In the genomic region with DNA sequence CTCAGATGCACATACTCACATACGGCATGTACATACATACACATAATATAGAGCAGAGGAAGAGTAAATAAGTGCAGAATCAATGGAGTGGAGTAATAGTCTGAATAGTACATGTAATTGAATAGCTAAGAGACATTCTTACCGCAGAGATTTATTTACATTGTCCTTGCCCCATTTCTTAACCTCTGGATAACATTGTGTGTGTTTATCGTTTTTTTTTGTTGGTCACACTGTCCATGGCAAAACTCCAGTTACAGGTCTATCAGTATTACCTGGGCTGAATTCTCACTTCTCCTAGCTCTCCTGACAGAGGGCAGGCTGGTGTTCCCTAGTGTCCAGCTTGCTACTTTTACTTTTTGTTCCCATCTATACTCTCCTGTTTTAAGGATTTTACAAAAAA, we compare ENCODE assay signal across 23 mouse cellular contexts. TPM values are rescaled to one million over a fixed set of nuclear protein-coding genes. Genes with fewer than 3 reads are reported as not detected.
DNase-seq lines count a peak whose midpoint lies in the region; ATAC-seq lines count a peak whose summit lies in the region.
"Had no signal": no experiment of that assay in that cellular context is flagged by ENCODE, and none has a peak within 500 bp of the region (broad histone marks: within the 10 kb centered on the region; RNA-seq: fewer than 3 reads in every experiment).

No protein-coding gene starts in this region.

- H3K9me3 ChIP-seq in embryonic facial prominence, embryonic 15.5 days (replicated peaks) = no peaks in the 10 kb centered on the region
- no peaks in the 10 kb centered on the region for H3K9me3 ChIP-seq in embryonic facial prominence, embryonic 10.5 days
- no peaks in the 10 kb centered on the region for H3K9me3 ChIP-seq in liver, embryonic 16.5 days (replicated peaks; ENCODE audit: control insufficient read depth, low read length)
- no peaks in the 10 kb centered on the region for H3K9me3 ChIP-seq in liver, embryonic 12.5 days (replicated peaks)
- H3K9me3 ChIP-seq in neural tube, embryonic 13.5 days = no peaks in the 10 kb centered on the region
- H3K9me3 ChIP-seq in neural tube, embryonic 15.5 days (replicated peaks) = no peaks in the 10 kb centered on the region
- H3K9me3 ChIP-seq: embryonic facial prominence, embryonic 13.5 days; forebrain, embryonic 13.5 days; forebrain, embryonic 15.5 days; G1E had no signal

- 0 out of 2 replicates have a peak overlapping the region, but pooled peaks have one; percentile 11 for H3K27ac ChIP-seq in embryonic facial prominence, embryonic 15.5 days (replicated peaks)
- H3K27ac ChIP-seq in embryonic facial prominence, embryonic 10.5 days (replicated peaks) = no peak overlapping the region
- H3K27ac ChIP-seq in liver, embryonic 16.5 days (ENCODE audit: low read length) = no peak overlapping the region
- no peak overlapping the region for H3K27ac ChIP-seq in liver, embryonic 12.5 days
- H3K27ac ChIP-seq in neural tube, embryonic 13.5 days (replicated peaks) = no peak overlapping the region
- H3K27ac ChIP-seq in neural tube, embryonic 15.5 days (replicated peaks) = no peak overlapping the region
- H3K27ac ChIP-seq: embryonic facial prominence, embryonic 13.5 days; forebrain, embryonic 13.5 days; forebrain, embryonic 15.5 days had no signal

- no peak overlapping the region for H3K4me3 ChIP-seq in embryonic facial prominence, embryonic 15.5 days (replicated peaks)
- H3K4me3 ChIP-seq in embryonic facial prominence, embryonic 10.5 days = no peak overlapping the region
- H3K4me3 ChIP-seq in liver, embryonic 16.5 days (ENCODE audit: low read depth, low read length) = no peak overlapping the region
- no peak overlapping the region for H3K4me3 ChIP-seq in liver, embryonic 12.5 days
- H3K4me3 ChIP-seq in neural tube, embryonic 13.5 days = no peak overlapping the region
- no peak overlapping the region for H3K4me3 ChIP-seq in neural tube, embryonic 15.5 days (replicated peaks)
- H3K4me3 ChIP-seq: embryonic facial prominence, embryonic 13.5 days; forebrain, embryonic 13.5 days; forebrain, embryonic 15.5 days had no signal

- no peak for DNase-seq in embryonic facial prominence, embryonic 10.5 days (ENCODE audit: low spot score)
- DNase-seq: adrenal gland, adult 8-10 months; adrenal gland, postnatal 14 days; adrenal gland, postnatal 36 days; B cell, adult 2 months; cerebellum, adult 11-12 months; cerebellum, adult 9-10 months; cerebellum, postnatal 10 days; cerebellum, postnatal 25 days; forebrain, postnatal 0 days had no signal

- H3K27me3 ChIP-seq in embryonic facial prominence, embryonic 15.5 days = no peaks in the 10 kb centered on the region
- no peaks in the 10 kb centered on the region for H3K27me3 ChIP-seq in embryonic facial prominence, embryonic 10.5 days (replicated peaks; ENCODE audit: low read depth, poor library complexity, severe bottlenecking)
- H3K27me3 ChIP-seq in liver, embryonic 16.5 days (ENCODE audit: control insufficient read depth, insufficient read depth, low read depth, low read length) = no peaks in the 10 kb centered on the region
- H3K27me3 ChIP-seq in liver, embryonic 12.5 days (replicated peaks) = no peaks in the 10 kb centered on the region
- no peaks in the 10 kb centered on the region for H3K27me3 ChIP-seq in neural tube, embryonic 13.5 days
- no peaks in the 10 kb centered on the region for H3K27me3 ChIP-seq in neural tube, embryonic 15.5 days (replicated peaks)
- H3K27me3 ChIP-seq: CH12.LX; embryonic facial prominence, embryonic 13.5 days; forebrain, embryonic 13.5 days; forebrain, embryonic 15.5 days; Patski had no signal

- WGBS in embryonic facial prominence, embryonic 15.5 days = 87% methylated on average over 3 of the region's 3 CpGs
- 87% methylated on average over 3 of the region's 3 CpGs for WGBS in embryonic facial prominence, embryonic 10.5 days
- 74% methylated on average over 3 of the region's 3 CpGs for WGBS in liver, embryonic 16.5 days (ENCODE audit: insufficient replicate concordance)
- 90% methylated on average over 3 of the region's 3 CpGs for WGBS in liver, embryonic 12.5 days (ENCODE audit: insufficient replicate concordance)
- 85% methylated on average over 3 of the region's 3 CpGs for WGBS in neural tube, embryonic 13.5 days
- 83% methylated on average over 3 of the region's 3 CpGs for WGBS in neural tube, embryonic 15.5 days

- no peak overlapping the region for H3K4me2 ChIP-seq in embryonic facial prominence, embryonic 15.5 days (replicated peaks)
- no peak overlapping the region for H3K4me2 ChIP-seq in liver, embryonic 16.5 days (ENCODE audit: low read depth, low read length)
- no peak overlapping the region for H3K4me2 ChIP-seq in liver, embryonic 12.5 days
- no peak overlapping the region for H3K4me2 ChIP-seq in neural tube, embryonic 13.5 days
- no peak overlapping the region for H3K4me2 ChIP-seq in neural tube, embryonic 15.5 days
- H3K4me2 ChIP-seq: embryonic facial prominence, embryonic 13.5 days; forebrain, embryonic 13.5 days; forebrain, embryonic 15.5 days had no signal

- H3K4me1 ChIP-seq in embryonic facial prominence, embryonic 15.5 days = no peaks in the 10 kb centered on the region
- H3K4me1 ChIP-seq in embryonic facial prominence, embryonic 10.5 days = no peaks in the 10 kb centered on the region
- H3K4me1 ChIP-seq in liver, embryonic 16.5 days (ENCODE audit: control insufficient read depth, low read depth, low read length) = no peaks in the 10 kb centered on the region
- H3K4me1 ChIP-seq in liver, embryonic 12.5 days = no peaks in the 10 kb centered on the region
- no peaks in the 10 kb centered on the region for H3K4me1 ChIP-seq in neural tube, embryonic 13.5 days (replicated peaks)
- no peaks in the 10 kb centered on the region for H3K4me1 ChIP-seq in neural tube, embryonic 15.5 days
- H3K4me1 ChIP-seq: embryonic facial prominence, embryonic 13.5 days; forebrain, embryonic 13.5 days; forebrain, embryonic 15.5 days had no signal

- H3K9ac ChIP-seq in embryonic facial prominence, embryonic 15.5 days = no peak overlapping the region
- H3K9ac ChIP-seq in liver, embryonic 16.5 days (ENCODE audit: low read depth, low read length) = no peak overlapping the region
- no peak overlapping the region for H3K9ac ChIP-seq in liver, embryonic 12.5 days
- no peak overlapping the region for H3K9ac ChIP-seq in neural tube, embryonic 13.5 days
- H3K9ac ChIP-seq in neural tube, embryonic 15.5 days (replicated peaks) = no peak overlapping the region
- H3K9ac ChIP-seq: embryonic facial prominence, embryonic 13.5 days; forebrain, embryonic 13.5 days; forebrain, embryonic 15.5 days; forebrain, postnatal 0 days had no signal

- ATAC-seq in embryonic facial prominence, embryonic 15.5 days (ENCODE audit: insufficient number of reproducible peaks, low FRiP score, low TSS enrichment, low read depth) = no peak
- ATAC-seq in liver, embryonic 16.5 days (ENCODE audit: low read depth) = peak; percentile 39; the same call in 1 of the 2 replicates
- ATAC-seq in liver, embryonic 12.5 days = no peak
- 0 out of 2 replicates have a peak, but pooled peaks have one; percentile 19 for ATAC-seq in neural tube, embryonic 13.5 days (ENCODE audit: low read depth)
- no peak for ATAC-seq in neural tube, embryonic 15.5 days (ENCODE audit: low FRiP score)
- ATAC-seq: activated CD4-positive, CD25-positive, alpha-beta regulatory T cell, adult 4 months; CD4-positive, CD25-positive, alpha-beta regulatory T cell, adult 4 months; forebrain, embryonic 13.5 days; forebrain, embryonic 15.5 days; forebrain, postnatal 0 days; Patski had no signal

- H3K36me3 ChIP-seq in embryonic facial prominence, embryonic 15.5 days = peaks cover 13% of the 10 kb centered on the region
- peaks cover 70% of the 10 kb centered on the region for H3K36me3 ChIP-seq in embryonic facial prominence, embryonic 10.5 days (replicated peaks)
- no peaks in the 10 kb centered on the region; the same call in 1 of the 2 replicates for H3K36me3 ChIP-seq in liver, embryonic 16.5 days (ENCODE audit: control insufficient read depth, insufficient read depth)
- peaks cover 45% of the 10 kb centered on the region for H3K36me3 ChIP-seq in liver, embryonic 12.5 days
- H3K36me3 ChIP-seq in neural tube, embryonic 13.5 days = peaks cover 15% of the 10 kb centered on the region
- H3K36me3 ChIP-seq in neural tube, embryonic 15.5 days = peaks cover 3% of the 10 kb centered on the region

RNA-seq across cellular contexts. Expression of a gene that starts 58.7 kb away (rescaled TPM):
- 78.6 and 79.5 TPM in 2 replicates for polyA plus RNA-seq in embryonic facial prominence, embryonic 15.5 days (2015; fragmentation: Nextera tagmentation; extraction: Ambion mirVana)
- 92.4 and 99.8 TPM in 2 replicates for polyA plus RNA-seq in embryonic facial prominence, embryonic 10.5 days (2016; fragmentation: Nextera tagmentation; extraction: Ambion mirVana)
- polyA plus RNA-seq in liver, embryonic 16.5 days (2015; fragmentation: Nextera tagmentation; extraction: Ambion mirVana) = 24.4 and 28.5 TPM in 2 replicates
- 50.8 and 51.3 TPM in 2 replicates for polyA plus RNA-seq in liver, embryonic 12.5 days (2016; fragmentation: Nextera tagmentation; extraction: Ambion mirVana)
- 95.3 and 99.1 TPM in 2 replicates for polyA plus RNA-seq in neural tube, embryonic 13.5 days (2015; fragmentation: Nextera tagmentation; extraction: Ambion mirVana)
- polyA plus RNA-seq in neural tube, embryonic 15.5 days (2015; fragmentation: Nextera tagmentation; extraction: Ambion mirVana) = 80.0 and 81.9 TPM in 2 replicates

Comparison
In these comparisons a context has a peak if more than half of its experiments do, and no peak if none do; other contexts are left out.
1. ATAC-seq: peak in liver, embryonic 16.5 days (single experiment) and neural tube, embryonic 13.5 days (single experiment); none in embryonic facial prominence, embryonic 15.5 days (single experiment), liver, embryonic 12.5 days (single experiment) and neural tube, embryonic 15.5 days (single experiment).